Mouse (Mus musculus): ENCODE measurements around the gene Cdx4. TPM values are rescaled to one million over a fixed set of nuclear protein-coding genes. Genes with fewer than 3 reads are reported as not detected.

Gene Cdx4
- polyA plus RNA-seq, 1 experiment from 2014 or later: not detected

GRCm38 (mm10) chrX:103308262-103308661 lies 12.9 kb upstream of the Cdx4 start:
- TF ChIP-seq EP300 (IDR thresholded peaks at IDR 0.05): no peak
- TF ChIP-seq CTCF (IDR thresholded peaks at IDR 0.05): no peak
- ATAC-seq: no peak

GRCm38 (mm10) chrX:103311723-103312122 lies 9.5 kb upstream of the Cdx4 start:
- Histone ChIP-seq H3K27me3 (replicated peaks; ENCODE audit: insufficient read depth, low read length) (0 out of 2 replicates have a peak, but pooled peaks cover 7% of the 10 kb centered on the region), H3K36me3 (ENCODE audit: insufficient read depth, low read length) (no peaks in the 10 kb centered on the region), H3K4me2 (replicated peaks; ENCODE audit: low read depth, low read length) (no peak overlapping the region), H3K9me3 (ENCODE audit: low read length) (no peaks in the 10 kb centered on the region), H3K9ac (replicated peaks; ENCODE audit: low read depth) (no peak overlapping the region), H3K4me3 (ENCODE audit: low read depth, low read length) (no peak overlapping the region), H3K27ac (ENCODE audit: low read length) (no peak overlapping the region), H3K4me1 (ENCODE audit: insufficient read depth, low read depth, low read length) (no peaks in the 10 kb centered on the region)
- ATAC-seq: no peak
- TF ChIP-seq EP300 (IDR thresholded peaks at IDR 0.05) (no peak), CTCF (IDR thresholded peaks at IDR 0.05) (no peak)
- 86% methylated on average over 3 of the region's 3 CpGs for WGBS
- no peak for DNase-seq (ENCODE audit: low spot score)

More at GRCm38 (mm10) chrX:103308262-103308661, 12.9 kb upstream of the Cdx4 start:
- Histone ChIP-seq H3K36me3 (ENCODE audit: insufficient read depth, low read length) (no peaks in the 10 kb centered on the region), H3K9ac (replicated peaks; ENCODE audit: low read depth) (no peak overlapping the region), H3K4me1 (ENCODE audit: insufficient read depth, low read depth, low read length) (no peaks in the 10 kb centered on the region), H3K4me2 (replicated peaks; ENCODE audit: low read depth, low read length) (no peak overlapping the region), H3K27me3 (replicated peaks; ENCODE audit: insufficient read depth, low read length) (0 out of 2 replicates have a peak, but pooled peaks cover 7% of the 10 kb centered on the region), H3K27ac (ENCODE audit: low read length) (no peak overlapping the region), H3K4me3 (ENCODE audit: low read depth, low read length) (no peak overlapping the region), H3K9me3 (ENCODE audit: low read length) (no peaks in the 10 kb centered on the region)
- WGBS: 85% methylated on average over 1 of the region's 1 CpGs
- no peak for DNase-seq (ENCODE audit: low spot score)

- no peak for ATAC-seq
These were observed 7.1 kb upstream of the Cdx4 start for GRCm38 (mm10) chrX:103314146-103314545.

DNA sequence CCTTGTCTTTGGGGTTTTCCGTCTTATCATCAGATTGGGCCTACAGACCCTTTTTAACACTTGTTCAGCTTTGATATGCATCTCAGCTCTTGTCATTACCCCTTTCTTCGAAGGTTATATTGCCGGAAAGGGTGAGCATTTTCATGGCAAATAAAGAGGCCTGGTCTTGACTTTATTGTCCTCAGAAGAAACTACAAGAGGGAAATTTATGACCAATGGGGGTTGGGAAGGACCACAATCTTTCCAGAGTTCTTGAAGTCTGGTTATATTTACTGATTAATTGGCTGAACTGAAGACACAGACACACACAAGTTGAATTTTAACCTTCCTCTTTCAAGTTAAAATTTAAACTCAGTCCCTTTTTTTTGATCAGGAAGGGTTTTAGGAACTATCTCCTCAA lies 4.7 kb downstream of the Cdx4 start:
- H3K36me3 ChIP-seq (ENCODE audit: insufficient read depth, low read length): no peaks in the 10 kb centered on the region
- 75% methylated on average over 3 of the region's 3 CpGs for WGBS
- H3K4me1 ChIP-seq (ENCODE audit: insufficient read depth, low read depth, low read length): no peaks in the 10 kb centered on the region
- no peak overlapping the region for H3K4me3 ChIP-seq (ENCODE audit: low read depth, low read length)
- TF ChIP-seq EP300 (IDR thresholded peaks at IDR 0.05) (no peak), CTCF (IDR thresholded peaks at IDR 0.05) (no peak)
- peaks cover 18% of the 10 kb centered on the region; the same call in 1 of the 2 replicates for H3K27me3 ChIP-seq (replicated peaks; ENCODE audit: insufficient read depth, low read length)
- no peak overlapping the region for H3K27ac ChIP-seq (ENCODE audit: low read length)
- no peak overlapping the region for H3K4me2 ChIP-seq (replicated peaks; ENCODE audit: low read depth, low read length)
- no peaks in the 10 kb centered on the region for H3K9me3 ChIP-seq (ENCODE audit: low read length)
- ATAC-seq: no peak
- H3K9ac ChIP-seq (replicated peaks; ENCODE audit: low read depth): no peak overlapping the region
- no peak for DNase-seq (ENCODE audit: low spot score)

More at GRCm38 (mm10) chrX:103314146-103314545, 7.1 kb upstream of the Cdx4 start:
- H3K9me3 ChIP-seq (ENCODE audit: low read length): no peaks in the 10 kb centered on the region
- no peak overlapping the region for H3K27ac ChIP-seq (ENCODE audit: low read length)
- no peak overlapping the region for H3K4me3 ChIP-seq (ENCODE audit: low read depth, low read length)
- WGBS: 72% methylated on average over 6 of the region's 6 CpGs
- H3K4me2 ChIP-seq (replicated peaks; ENCODE audit: low read depth, low read length): no peak overlapping the region
- peaks cover 7% of the 10 kb centered on the region; the same call in 1 of the 2 replicates for H3K27me3 ChIP-seq (replicated peaks; ENCODE audit: insufficient read depth, low read length)
- no peak for TF ChIP-seq CTCF (IDR thresholded peaks at IDR 0.05)
- no peak for TF ChIP-seq EP300 (IDR thresholded peaks at IDR 0.05)
- H3K9ac ChIP-seq (replicated peaks; ENCODE audit: low read depth): no peak overlapping the region
- H3K4me1 ChIP-seq (ENCODE audit: insufficient read depth, low read depth, low read length): no peaks in the 10 kb centered on the region
- no peaks in the 10 kb centered on the region for H3K36me3 ChIP-seq (ENCODE audit: insufficient read depth, low read length)
- no peak for DNase-seq (ENCODE audit: low spot score)

GRCm38 (mm10) chrX:103329386-103329785 lies 8.2 kb downstream of the Cdx4 start:
- no peaks in the 10 kb centered on the region for H3K9me3 ChIP-seq (ENCODE audit: low read length)
- H3K36me3 ChIP-seq (ENCODE audit: insufficient read depth, low read length): no peaks in the 10 kb centered on the region
- DNase-seq (ENCODE audit: low spot score): no peak
- no peak overlapping the region for H3K4me2 ChIP-seq (replicated peaks; ENCODE audit: low read depth, low read length)
- no peak overlapping the region for H3K27ac ChIP-seq (ENCODE audit: low read length)
- TF ChIP-seq EP300 (IDR thresholded peaks at IDR 0.05): no peak
- no peak for TF ChIP-seq CTCF (IDR thresholded peaks at IDR 0.05)
- 55% methylated on average over 8 of the region's 8 CpGs for WGBS
- H3K4me3 ChIP-seq (ENCODE audit: low read depth, low read length): no peak overlapping the region
- no peaks in the 10 kb centered on the region; the same call in 1 of the 2 replicates for H3K27me3 ChIP-seq (replicated peaks; ENCODE audit: insufficient read depth, low read length)
- H3K4me1 ChIP-seq (ENCODE audit: insufficient read depth, low read depth, low read length): no peaks in the 10 kb centered on the region
- no peak overlapping the region for H3K9ac ChIP-seq (replicated peaks; ENCODE audit: low read depth)
- no peak for ATAC-seq

- Histone ChIP-seq H3K36me3 (ENCODE audit: insufficient read depth, low read length) (no peaks in the 10 kb centered on the region), H3K9ac (replicated peaks; ENCODE audit: low read depth) (no peak overlapping the region), H3K9me3 (ENCODE audit: low read length) (no peaks in the 10 kb centered on the region), H3K4me2 (replicated peaks; ENCODE audit: low read depth, low read length) (no peak overlapping the region), H3K4me3 (ENCODE audit: low read depth, low read length) (no peak overlapping the region), H3K27ac (ENCODE audit: low read length) (no peak overlapping the region), H3K4me1 (ENCODE audit: insufficient read depth, low read depth, low read length) (no peaks in the 10 kb centered on the region), H3K27me3 (replicated peaks; ENCODE audit: insufficient read depth, low read length) (no peaks in the 10 kb centered on the region; the same call in 1 of the 2 replicates)
- WGBS: 26% methylated on average over 5 of the region's 5 CpGs
- TF ChIP-seq CTCF (IDR thresholded peaks at IDR 0.05) (no peak), EP300 (IDR thresholded peaks at IDR 0.05) (no peak)
- ATAC-seq (no peak), DNase-seq (ENCODE audit: low spot score) (no peak)
These were observed 10.1 kb downstream of the Cdx4 start for GRCm38 (mm10) chrX:103331125-103331858.

Data from lung, postnatal 0 days (tissue).